10 mouse cellular contexts compared by ENCODE assay signal in genomic region chr10:7816476-7816875, GRCm38 (mm10).
"Had no signal": no experiment of that assay in that cellular context is flagged by ENCODE, and none has a peak within 500 bp of the region (broad histone marks: within the 10 kb centered on the region; RNA-seq: fewer than 3 reads in every experiment).

No protein-coding gene starts in this region.

- DNase-seq: kidney, adult 9 months; kidney, postnatal 4 days; left cerebral cortex, postnatal 4 days; lung, adult 18-20 months; right cerebral cortex, postnatal 14 days; thymus, postnatal 36 days had no signal

- H3K27me3 ChIP-seq: limb, embryonic 13.5 days had no signal

- H3K4me3 ChIP-seq: layer of hippocampus, adult 2 months; limb, embryonic 13.5 days; midbrain, embryonic 10.5 days had no signal

- ATAC-seq: midbrain, embryonic 16.5 days had no signal

- H3K9me3 ChIP-seq: limb, embryonic 13.5 days; midbrain, embryonic 10.5 days had no signal

- H3K4me1 ChIP-seq: limb, embryonic 13.5 days; midbrain, embryonic 10.5 days had no signal
